Mouse (Mus musculus) Muller cell, postnatal 12 days (primary cell): ENCODE data around the gene Gstm6.
"Not testable (repeated sequence)": the region's sequence is repeated elsewhere in the genome, so short reads cannot be mapped to it uniquely, and the experiment has no call there.

Experiments used
- DNase-seq: peaks from one replicate; pipeline ENCODE4 v3.0.0-alpha.2; 2015; ENCODE audit errors: inconsistent ontology term

Gene Gstm6

DNA sequence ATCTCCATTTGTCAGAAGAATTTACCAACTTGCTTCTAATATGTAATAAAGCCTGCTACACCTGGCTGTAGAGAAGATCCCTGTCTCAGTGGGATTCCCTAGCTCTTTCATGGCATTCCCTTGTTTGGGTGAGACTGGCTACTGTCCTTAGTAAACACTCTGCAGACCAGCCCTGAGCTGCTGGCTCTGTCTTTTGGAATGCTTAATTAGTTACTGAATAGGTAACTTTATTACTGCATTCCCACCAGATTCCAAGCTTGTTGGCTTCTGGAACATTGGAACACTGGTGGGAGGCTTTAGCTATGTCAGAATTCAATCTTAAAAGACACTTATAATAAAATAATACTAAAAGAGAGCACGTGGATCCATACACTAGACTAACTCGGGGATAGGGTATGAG, 54.3 kb downstream of the Gstm6 start:
- not testable (repeated sequence) for DNase-seq
